Mouse (Mus musculus): Measurements from ENCODE around the gene Gm36210.

GRCm38 (mm10) chr7:4865090-4865489 lies 41.2 kb downstream of the Gm36210 start:
- TF ChIP-seq MYOG (IDR thresholded peaks at IDR 0.05; ENCODE audit: control insufficient read depth in 1 of 3, insufficient read depth in 1 of 3, insufficient read length in 2 of 3, low read depth in 2 of 3) (no peak), POLR2A (IDR thresholded peaks at IDR 0.05; ENCODE audit: insufficient read length, low read depth) (no peak), REST (IDR thresholded peaks at IDR 0.05; ENCODE audit: insufficient read depth, insufficient read length) (no peak)

Measured in myocyte (in vitro differentiated cells).